Mouse (Mus musculus): ENCODE measurements around the gene Mllt10. TPM values are rescaled to one million over a fixed set of nuclear protein-coding genes. Genes with fewer than 3 reads are reported as not detected.

Gene Mllt10
- polyA plus RNA-seq, 1 experiment from 2014 or later: 50.0 TPM

DNA sequence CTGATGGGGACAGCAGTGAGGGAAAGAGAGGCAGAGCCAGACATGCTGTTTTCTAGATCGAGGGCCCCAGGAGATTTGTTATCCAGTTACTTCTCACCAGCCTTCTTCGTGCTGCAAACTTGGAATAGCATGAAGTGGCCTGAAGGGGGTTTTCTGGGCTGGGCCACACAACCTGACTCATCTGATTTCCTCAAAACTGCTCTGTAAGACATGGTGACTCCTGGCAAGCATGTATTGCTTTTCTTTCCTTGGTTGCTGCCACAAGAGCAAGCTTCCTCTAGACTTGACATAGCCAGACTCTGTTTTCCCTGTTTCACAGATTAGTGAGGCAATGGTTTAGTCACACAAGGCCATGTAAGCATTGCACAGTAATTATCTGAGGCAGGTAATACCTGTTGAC, 159.0 kb downstream of the Mllt10 start:
- no peaks in the 10 kb centered on the region for H3K4me1 ChIP-seq (ENCODE audit: control insufficient read depth, insufficient read depth, low read length)
- no peak overlapping the region for H3K4me3 ChIP-seq (replicated peaks; ENCODE audit: low read length)
- H3K27me3 ChIP-seq (ENCODE audit: control insufficient read depth, insufficient read depth, low read length): no peaks in the 10 kb centered on the region
- peaks cover 29% of the 10 kb centered on the region for H3K36me3 ChIP-seq (ENCODE audit: control insufficient read depth, insufficient read depth, low read length)
- no peak for ATAC-seq (ENCODE audit: insufficient read depth, low FRiP score)
- WGBS: 84% methylated on average over 2 of the region's 2 CpGs
- H3K27ac ChIP-seq (ENCODE audit: low read length): no peak overlapping the region
- H3K9ac ChIP-seq (ENCODE audit: low read length): no peak overlapping the region
- H3K9me3 ChIP-seq (replicated peaks; ENCODE audit: control insufficient read depth, low read length): no peaks in the 10 kb centered on the region
- H3K4me2 ChIP-seq (ENCODE audit: low read depth, low read length): no peak overlapping the region

DNA sequence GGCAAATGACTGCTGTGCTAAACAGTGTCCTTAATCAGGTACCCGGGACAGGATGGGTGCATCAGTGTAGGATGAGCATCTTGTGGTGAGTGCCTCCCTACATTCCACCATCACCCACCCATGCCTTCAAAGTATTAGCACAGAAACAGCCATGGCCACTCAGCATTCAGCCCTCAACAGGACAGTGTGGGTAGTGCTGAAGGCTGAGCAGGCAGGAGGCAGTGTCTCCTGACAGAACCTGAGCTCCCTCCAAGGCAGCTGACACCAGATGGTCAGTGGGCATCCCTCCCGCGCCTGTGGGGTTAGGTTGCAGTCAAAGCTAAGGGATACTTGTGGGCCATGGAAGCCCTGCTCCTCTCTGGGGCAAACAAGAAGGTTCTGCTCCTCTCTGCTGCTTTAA, 162.8 kb downstream of the Mllt10 start:
- H3K9me3 ChIP-seq (replicated peaks; ENCODE audit: control insufficient read depth, low read length): no peaks in the 10 kb centered on the region
- no peak overlapping the region for H3K9ac ChIP-seq (ENCODE audit: low read length)
- H3K4me2 ChIP-seq (ENCODE audit: low read depth, low read length): no peak overlapping the region
- peaks cover 11% of the 10 kb centered on the region; the same call in 1 of the 2 replicates for H3K36me3 ChIP-seq (ENCODE audit: control insufficient read depth, insufficient read depth, low read length)
- H3K27ac ChIP-seq (ENCODE audit: low read length): no peak overlapping the region
- H3K4me3 ChIP-seq (replicated peaks; ENCODE audit: low read length): no peak overlapping the region
- no peaks in the 10 kb centered on the region for H3K4me1 ChIP-seq (ENCODE audit: control insufficient read depth, insufficient read depth, low read length)
- ATAC-seq (ENCODE audit: insufficient read depth, low FRiP score): no peak
- WGBS: 76% methylated on average over 3 of the region's 3 CpGs
- no peaks in the 10 kb centered on the region for H3K27me3 ChIP-seq (ENCODE audit: control insufficient read depth, insufficient read depth, low read length)

- 79% methylated on average over 5 of the region's 5 CpGs for WGBS
- Histone ChIP-seq H3K9me3 (replicated peaks; ENCODE audit: control insufficient read depth, low read length) (no peaks in the 10 kb centered on the region), H3K9ac (ENCODE audit: low read length) (no peak overlapping the region), H3K4me3 (replicated peaks; ENCODE audit: low read length) (no peak overlapping the region), H3K4me2 (ENCODE audit: low read depth, low read length) (no peak overlapping the region), H3K36me3 (ENCODE audit: control insufficient read depth, insufficient read depth, low read length) (peaks cover 11% of the 10 kb centered on the region; the same call in 1 of the 2 replicates), H3K4me1 (ENCODE audit: control insufficient read depth, insufficient read depth, low read length) (no peaks in the 10 kb centered on the region), H3K27ac (ENCODE audit: low read length) (no peak overlapping the region), H3K27me3 (ENCODE audit: control insufficient read depth, insufficient read depth, low read length) (no peaks in the 10 kb centered on the region)
- no peak for ATAC-seq (ENCODE audit: insufficient read depth, low FRiP score)
These were observed 163.5 kb downstream of the Mllt10 start for GRCm38 (mm10) chr2:18218500-18218899.

DNA sequence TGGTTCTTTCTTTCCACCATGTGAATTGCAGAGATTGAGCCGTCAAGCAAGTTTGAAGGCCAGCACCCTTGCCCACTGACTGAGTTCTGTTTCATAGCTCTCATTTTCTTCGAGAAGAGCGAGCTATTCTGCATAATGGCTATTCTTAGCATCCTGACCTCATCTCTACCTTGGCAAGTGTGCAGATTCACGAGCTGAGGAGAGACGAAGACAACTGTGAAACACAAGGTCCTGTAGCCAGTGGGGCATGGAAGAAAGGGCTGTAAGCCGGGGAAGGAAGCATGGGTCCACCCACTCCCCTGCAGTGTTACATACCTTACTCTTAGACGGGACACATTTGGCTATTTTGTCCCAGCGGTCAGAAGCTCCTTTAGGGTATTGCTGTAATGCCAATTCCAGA, 164.1 kb downstream of the Mllt10 start:
- ATAC-seq (ENCODE audit: insufficient read depth, low FRiP score): no peak

DNA sequence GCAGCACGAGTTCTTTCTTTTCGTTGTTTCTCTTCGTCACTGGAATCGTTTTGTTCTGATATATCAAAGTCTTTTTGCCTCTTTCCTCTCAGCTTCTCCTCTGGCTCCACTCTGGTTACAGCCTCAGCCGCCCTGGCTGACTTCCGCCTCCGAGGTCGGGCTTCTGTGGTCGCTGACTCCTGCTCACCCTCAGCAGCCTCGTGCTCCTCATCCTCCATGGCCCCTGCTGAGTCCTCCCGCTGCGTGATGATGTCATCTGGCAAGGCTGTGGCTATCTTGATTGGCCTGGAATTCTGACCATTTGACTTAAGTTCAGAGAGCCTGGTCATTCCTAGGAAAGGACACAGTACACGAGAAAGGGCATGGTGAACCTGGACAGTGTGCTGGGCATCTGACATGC, 164.5 kb downstream of the Mllt10 start:
- H3K4me3 ChIP-seq (replicated peaks; ENCODE audit: low read length): no peak overlapping the region
- H3K36me3 ChIP-seq (ENCODE audit: control insufficient read depth, insufficient read depth, low read length): peaks cover 6% of the 10 kb centered on the region; the same call in 1 of the 2 replicates
- H3K27me3 ChIP-seq (ENCODE audit: control insufficient read depth, insufficient read depth, low read length): no peaks in the 10 kb centered on the region
- H3K9ac ChIP-seq (ENCODE audit: low read length): no peak overlapping the region
- 79% methylated on average over 13 of the region's 13 CpGs for WGBS
- H3K4me2 ChIP-seq (ENCODE audit: low read depth, low read length): no peak overlapping the region
- ATAC-seq (ENCODE audit: insufficient read depth, low FRiP score): no peak
- no peak overlapping the region for H3K27ac ChIP-seq (ENCODE audit: low read length)
- H3K4me1 ChIP-seq (ENCODE audit: control insufficient read depth, insufficient read depth, low read length): no peaks in the 10 kb centered on the region
- no peaks in the 10 kb centered on the region for H3K9me3 ChIP-seq (replicated peaks; ENCODE audit: control insufficient read depth, low read length)

More for the DNA sequence above, 164.1 kb downstream of the Mllt10 start:
- Histone ChIP-seq H3K9ac (ENCODE audit: low read length) (no peak overlapping the region), H3K9me3 (replicated peaks; ENCODE audit: control insufficient read depth, low read length) (no peaks in the 10 kb centered on the region), H3K4me3 (replicated peaks; ENCODE audit: low read length) (no peak overlapping the region), H3K4me2 (ENCODE audit: low read depth, low read length) (no peak overlapping the region), H3K4me1 (ENCODE audit: control insufficient read depth, insufficient read depth, low read length) (no peaks in the 10 kb centered on the region), H3K27ac (ENCODE audit: low read length) (no peak overlapping the region), H3K36me3 (ENCODE audit: control insufficient read depth, insufficient read depth, low read length) (peaks cover 10% of the 10 kb centered on the region; the same call in 1 of the 2 replicates), H3K27me3 (ENCODE audit: control insufficient read depth, insufficient read depth, low read length) (no peaks in the 10 kb centered on the region)
- WGBS: 80% methylated on average over 8 of the region's 8 CpGs

GRCm38 (mm10) chr2:18228486-18229062, 173.5 kb downstream of the Mllt10 start:
- H3K9ac ChIP-seq (ENCODE audit: low read length): no peak overlapping the region
- no peak overlapping the region for H3K27ac ChIP-seq (ENCODE audit: low read length)
- H3K4me2 ChIP-seq (ENCODE audit: low read depth, low read length): no peak overlapping the region
- whole genome bisulfite sequencing: 46% methylated on average over 8 of the region's 8 CpGs
- no peaks in the 10 kb centered on the region for H3K9me3 ChIP-seq (replicated peaks; ENCODE audit: control insufficient read depth, low read length)
- H3K4me1 ChIP-seq (ENCODE audit: control insufficient read depth, insufficient read depth, low read length): no peaks in the 10 kb centered on the region
- H3K4me3 ChIP-seq (replicated peaks; ENCODE audit: low read length): no peak overlapping the region
- no peak for ATAC-seq (ENCODE audit: insufficient read depth, low FRiP score)
- no peaks in the 10 kb centered on the region for H3K27me3 ChIP-seq (ENCODE audit: control insufficient read depth, insufficient read depth, low read length)
- no peaks in the 10 kb centered on the region for H3K36me3 ChIP-seq (ENCODE audit: control insufficient read depth, insufficient read depth, low read length)

GRCm38 (mm10) chr2:18229279-18229678, 174.2 kb downstream of the Mllt10 start:
- no peaks in the 10 kb centered on the region for H3K9me3 ChIP-seq (replicated peaks; ENCODE audit: control insufficient read depth, low read length)
- no peak overlapping the region for H3K27ac ChIP-seq (ENCODE audit: low read length)
- no peaks in the 10 kb centered on the region for H3K27me3 ChIP-seq (ENCODE audit: control insufficient read depth, insufficient read depth, low read length)
- no peak overlapping the region for H3K4me2 ChIP-seq (ENCODE audit: low read depth, low read length)
- no peak for ATAC-seq (ENCODE audit: insufficient read depth, low FRiP score)
- WGBS: 28% methylated on average over 2 of the region's 2 CpGs
- no peaks in the 10 kb centered on the region for H3K4me1 ChIP-seq (ENCODE audit: control insufficient read depth, insufficient read depth, low read length)
- no peak overlapping the region for H3K4me3 ChIP-seq (replicated peaks; ENCODE audit: low read length)
- H3K9ac ChIP-seq (ENCODE audit: low read length): no peak overlapping the region
- no peaks in the 10 kb centered on the region for H3K36me3 ChIP-seq (ENCODE audit: control insufficient read depth, insufficient read depth, low read length)

GRCm38 (mm10) chr2:18231143-18231542, 176.1 kb downstream of the Mllt10 start:
- no peaks in the 10 kb centered on the region for H3K36me3 ChIP-seq (ENCODE audit: control insufficient read depth, insufficient read depth, low read length)
- no peak overlapping the region for H3K27ac ChIP-seq (ENCODE audit: low read length)
- 34% methylated on average over 4 of the region's 4 CpGs for WGBS
- no peaks in the 10 kb centered on the region for H3K9me3 ChIP-seq (replicated peaks; ENCODE audit: control insufficient read depth, low read length)
- no peak overlapping the region for H3K4me3 ChIP-seq (replicated peaks; ENCODE audit: low read length)
- no peak overlapping the region for H3K4me2 ChIP-seq (ENCODE audit: low read depth, low read length)
- H3K27me3 ChIP-seq (ENCODE audit: control insufficient read depth, insufficient read depth, low read length): no peaks in the 10 kb centered on the region
- no peak for ATAC-seq (ENCODE audit: insufficient read depth, low FRiP score)
- no peak overlapping the region for H3K9ac ChIP-seq (ENCODE audit: low read length)
- no peaks in the 10 kb centered on the region for H3K4me1 ChIP-seq (ENCODE audit: control insufficient read depth, insufficient read depth, low read length)

DNA sequence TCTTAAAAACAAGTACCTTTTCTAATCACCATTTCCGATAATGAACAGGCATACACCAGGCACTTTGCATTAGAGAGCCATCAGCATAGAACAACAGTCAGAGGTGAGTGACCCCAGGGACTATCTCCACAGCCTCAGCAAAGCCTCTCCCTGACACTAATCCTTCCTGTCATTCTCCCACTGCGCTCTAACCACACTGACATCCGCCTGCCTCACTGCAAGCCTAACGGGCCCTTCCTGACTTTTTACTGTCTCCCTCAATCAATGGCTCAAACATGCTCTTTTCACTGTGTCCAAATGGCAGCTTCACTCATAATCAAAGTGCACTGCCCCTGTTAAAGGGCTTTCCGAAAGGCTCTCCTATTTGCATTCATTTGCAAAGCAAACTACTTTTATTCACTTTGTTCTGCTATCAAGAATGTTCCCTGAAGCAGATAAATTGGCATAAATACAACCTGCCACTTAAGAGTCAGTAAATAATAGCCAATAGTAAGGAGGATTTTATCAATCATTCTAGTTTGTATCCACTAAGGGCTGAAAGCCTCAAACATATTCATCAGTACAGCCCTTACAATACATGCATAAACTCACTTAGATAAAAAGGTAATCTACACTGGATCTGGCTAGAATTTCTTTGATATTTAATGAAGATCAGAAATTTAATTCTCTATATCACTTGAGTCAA, 178.0 kb downstream of the Mllt10 start:
- no peaks in the 10 kb centered on the region for H3K27me3 ChIP-seq (ENCODE audit: control insufficient read depth, insufficient read depth, low read length)

More for the DNA sequence above, 178.0 kb downstream of the Mllt10 start:
- 35% methylated on average over 5 of the region's 5 CpGs for WGBS
- H3K9me3 ChIP-seq (replicated peaks; ENCODE audit: control insufficient read depth, low read length): no peaks in the 10 kb centered on the region
- H3K4me3 ChIP-seq (replicated peaks; ENCODE audit: low read length): no peak overlapping the region
- no peak for ATAC-seq (ENCODE audit: insufficient read depth, low FRiP score)
- H3K36me3 ChIP-seq (ENCODE audit: control insufficient read depth, insufficient read depth, low read length): no peaks in the 10 kb centered on the region
- no peak overlapping the region for H3K9ac ChIP-seq (ENCODE audit: low read length)
- no peak overlapping the region for H3K27ac ChIP-seq (ENCODE audit: low read length)
- H3K4me1 ChIP-seq (ENCODE audit: control insufficient read depth, insufficient read depth, low read length): no peaks in the 10 kb centered on the region
- no peak overlapping the region for H3K4me2 ChIP-seq (ENCODE audit: low read depth, low read length)

Measured in stomach, embryonic 16.5 days (tissue).